Mouse (Mus musculus) lung, adult 2 months (tissue): Measurements from ENCODE around the gene Utf1. TPM values are rescaled to one million over a fixed set of nuclear protein-coding genes. Genes with fewer than 3 reads are reported as not detected.

ENCODE experiments used
- DNase-seq: peaks from one replicate; pipeline ENCODE4 v3.0.0; 2022
- H3K4me1 ChIP-seq: fragments of 200-500 bp; 2 replicates; pipeline ENCODE4 v1.6.1; 2011; ENCODE audit warnings: low read length; ENCODE audit not compliant: control insufficient read depth, insufficient read depth
- H3K4me3 ChIP-seq: fragments of 200-500 bp; replicated peaks from 2 replicates; pipeline ENCODE3; 2011; ENCODE audit warnings: low read depth, mild to moderate bottlenecking, control low read depth, low read length; ENCODE audit errors: extremely low read depth
- CTCF ChIP-seq: fragments of 200-500 bp; IDR thresholded peaks from 2 replicates; pipeline ENCODE4 v1.5.1; 2011; ENCODE audit warnings: mild to moderate bottlenecking, low read length, control low read depth; ENCODE audit not compliant: insufficient read depth
- POLR2A ChIP-seq: fragments of 200-500 bp; IDR thresholded peaks from 2 replicates; pipeline ENCODE4 v1.6.1; 2011; ENCODE audit warnings: low read depth, mild to moderate bottlenecking, control low read depth, low read length, borderline replicate concordance; ENCODE audit errors: extremely low read depth
- WGBS: fragments of 180-500 bp; shearing (Covaris S2); methylation state at CpG from one replicate; pipeline ENCODE4 v1.1.7; 2018; 5-methylcytosine and 5-hydroxymethylcytosine counted together
- polyA plus RNA-seq: library from polyadenylated mRNA; depleted of rRNA; stranded (reverse); fragments of >200 nt; gene quantifications from 2 replicates; pipeline ENCODE4 v1.2.3, GENCODE M21; 2012

Utf1 gene
- polyA plus RNA-seq, 1 experiment = not detected

GRCm38 (mm10) chr7:139951079-139951478 is 7.5 kb downstream of the Utf1 start:
- Histone ChIP-seq H3K4me1 (no peaks in the 10 kb centered on the region), H3K4me3 (peak overlapping the region; percentile 41)
- DNase-seq = peak; percentile 38
- 3% methylated on average over 16 of the region's 16 CpGs for WGBS
- no peak for TF ChIP-seq POLR2A
- TF ChIP-seq CTCF = no peak

GRCm38 (mm10) chr7:139951991-139952633 is 8.5 kb downstream of the Utf1 start:
- no peaks in the 10 kb centered on the region for H3K4me1 ChIP-seq
- no peak overlapping the region for H3K4me3 ChIP-seq
- DNase-seq = no peak
- TF ChIP-seq POLR2A (no peak), CTCF (no peak)
- 79% methylated on average over 6 of the region's 6 CpGs for WGBS

GRCm38 (mm10) chr7:139955505-139955904 is 11.9 kb downstream of the Utf1 start:
- TF ChIP-seq CTCF = no peak
- TF ChIP-seq POLR2A = no peak
- no peaks in the 10 kb centered on the region for H3K4me1 ChIP-seq
- DNase-seq = no peak
- H3K4me3 ChIP-seq = no peak overlapping the region
- WGBS = 93% methylated on average over 4 of the region's 4 CpGs

GRCm38 (mm10) chr7:139956658-139957057 is 13.1 kb downstream of the Utf1 start:
- TF ChIP-seq CTCF (no peak), POLR2A (no peak)
- WGBS = 78% methylated on average over 3 of the region's 3 CpGs

GRCm38 (mm10) chr7:139957437-139957836 is 13.8 kb downstream of the Utf1 start:
- TF ChIP-seq CTCF (no peak), POLR2A (no peak)
- no peak for DNase-seq
- Histone ChIP-seq H3K4me3 (no peak overlapping the region), H3K4me1 (no peaks in the 10 kb centered on the region)
- WGBS = 43% methylated on average over 11 of the region's 11 CpGs

More at GRCm38 (mm10) chr7:139956658-139957057, 13.1 kb downstream of the Utf1 start:
- Histone ChIP-seq H3K4me1 (no peaks in the 10 kb centered on the region), H3K4me3 (no peak overlapping the region)
- no peak for DNase-seq

GRCm38 (mm10) chr7:139957958-139958357 is 14.4 kb downstream of the Utf1 start:
- no peak for DNase-seq

GRCm38 (mm10) chr7:139961141-139961540 is 17.6 kb downstream of the Utf1 start:
- WGBS = 83% methylated on average over 10 of the region's 10 CpGs
- DNase-seq = no peak
- TF ChIP-seq CTCF (no peak), POLR2A (no peak)
- Histone ChIP-seq H3K4me3 (no peak overlapping the region), H3K4me1 (no peaks in the 10 kb centered on the region)

More at GRCm38 (mm10) chr7:139957958-139958357, 14.4 kb downstream of the Utf1 start:
- Histone ChIP-seq H3K4me1 (no peaks in the 10 kb centered on the region), H3K4me3 (no peak overlapping the region)
- TF ChIP-seq CTCF (no peak), POLR2A (no peak)
- WGBS = 31% methylated on average over 11 of the region's 11 CpGs

GRCm38 (mm10) chr7:139963814-139964213 is 20.2 kb downstream of the Utf1 start:
- Histone ChIP-seq H3K4me3 (no peak overlapping the region), H3K4me1 (no peaks in the 10 kb centered on the region)
- TF ChIP-seq CTCF (no peak), POLR2A (no peak)
- 49% methylated on average over 4 of the region's 4 CpGs for WGBS
- no peak for DNase-seq

- TF ChIP-seq POLR2A = no peak
- no peak for TF ChIP-seq CTCF
- DNase-seq = no peak
- WGBS = 31% methylated on average over 4 of the region's 4 CpGs
These were observed 23.6 kb downstream of the Utf1 start for GRCm38 (mm10) chr7:139967175-139967574.

GRCm38 (mm10) chr7:139968428-139968827 is 24.8 kb downstream of the Utf1 start:
- H3K4me3 ChIP-seq = no peak overlapping the region
- no peaks in the 10 kb centered on the region for H3K4me1 ChIP-seq
- TF ChIP-seq POLR2A (no peak), CTCF (no peak)
- DNase-seq = no peak
- WGBS = 43% methylated on average over 5 of the region's 5 CpGs

More at GRCm38 (mm10) chr7:139967175-139967574, 23.6 kb downstream of the Utf1 start:
- H3K4me1 ChIP-seq = no peaks in the 10 kb centered on the region
- no peak overlapping the region for H3K4me3 ChIP-seq
